Mouse (Mus musculus): Measurements from ENCODE around the gene Slc7a6os.

GRCm38 (mm10) chr8:106259579-106260255, 49.0 kb upstream of the Slc7a6os start:
- TF ChIP-seq FOSL1 (IDR thresholded peaks at IDR 0.05; ENCODE audit: insufficient read depth, low read length, poor library complexity, severe bottlenecking), result no peak
- no peak for TF ChIP-seq MYOG (IDR thresholded peaks at IDR 0.05; ENCODE audit: control insufficient read depth, extremely low read depth, insufficient read length)
- TF ChIP-seq CTCF (IDR thresholded peaks at IDR 0.05; ENCODE audit: control insufficient read depth, insufficient read depth, insufficient read length), result no peak
- no peak for TF ChIP-seq USF1 (IDR thresholded peaks at IDR 0.05; ENCODE audit: low read depth)
- TF ChIP-seq MYOD1 (IDR thresholded peaks at IDR 0.05; ENCODE audit: control insufficient read depth, insufficient read length, low read depth), result no peak

All from C2C12 (cell line).